Mouse (Mus musculus) urinary bladder, postnatal 14 days (tissue): Measurements from ENCODE around the gene Fggy.

Experiments
- DNase-seq: peaks from one replicate; pipeline ENCODE4 v3.0.0; 2021; ENCODE audit warnings: low spot score

The Fggy gene

GRCm38 (mm10) chr4:95861074-95861473 lies 303.8 kb downstream of the Fggy start:
- no peak for DNase-seq

GRCm38 (mm10) chr4:95861741-95862155 lies 304.4 kb downstream of the Fggy start:
- DNase-seq = peak; percentile 11

DNA sequence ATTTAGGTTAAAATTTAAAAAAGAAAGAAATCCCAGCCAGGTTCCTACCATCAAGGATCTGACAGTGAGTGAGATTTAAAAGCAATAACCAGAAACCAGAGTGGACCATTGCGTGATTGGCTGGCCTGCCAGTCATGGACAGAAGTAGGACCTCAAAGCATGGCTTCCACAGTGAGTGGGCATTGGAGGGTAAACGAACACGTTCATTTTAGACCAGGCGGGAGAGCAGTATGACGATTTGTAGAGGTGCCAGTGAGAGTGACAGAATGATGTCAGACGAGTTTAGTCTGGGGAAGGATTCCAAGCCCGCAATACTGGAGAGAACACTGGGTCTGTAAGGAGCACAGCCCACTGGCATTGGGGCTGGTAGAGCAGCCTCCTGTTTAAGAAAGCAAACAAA lies 305.0 kb downstream of the Fggy start:
- DNase-seq = no peak

GRCm38 (mm10) chr4:95862781-95863499 lies 305.6 kb downstream of the Fggy start:
- DNase-seq = no peak

GRCm38 (mm10) chr4:95863500-95863803 lies 306.1 kb downstream of the Fggy start:
- no peak for DNase-seq

DNA sequence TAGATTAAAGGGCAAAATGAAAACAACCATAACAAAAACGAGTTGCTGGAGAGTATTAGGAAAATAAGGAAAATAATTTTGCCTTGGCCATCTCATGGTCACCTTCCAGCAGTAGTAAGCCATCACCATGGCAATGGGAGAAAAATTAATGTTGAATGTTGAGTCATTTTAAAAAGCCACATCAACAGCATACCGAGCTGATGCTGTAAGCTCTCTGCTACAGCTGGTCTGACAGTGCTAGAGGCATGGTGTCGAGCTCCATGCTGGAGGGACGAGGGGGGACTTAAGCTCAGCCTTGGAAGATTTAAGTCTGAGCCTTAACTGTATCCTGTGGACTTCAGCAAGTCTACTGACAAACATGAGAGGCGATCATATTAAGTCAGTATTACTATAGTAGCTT lies 307.9 kb downstream of the Fggy start:
- DNase-seq = no peak

- no peak for DNase-seq
Observed at GRCm38 (mm10) chr4:95865882-95866281, 308.6 kb downstream of the Fggy start.

DNA sequence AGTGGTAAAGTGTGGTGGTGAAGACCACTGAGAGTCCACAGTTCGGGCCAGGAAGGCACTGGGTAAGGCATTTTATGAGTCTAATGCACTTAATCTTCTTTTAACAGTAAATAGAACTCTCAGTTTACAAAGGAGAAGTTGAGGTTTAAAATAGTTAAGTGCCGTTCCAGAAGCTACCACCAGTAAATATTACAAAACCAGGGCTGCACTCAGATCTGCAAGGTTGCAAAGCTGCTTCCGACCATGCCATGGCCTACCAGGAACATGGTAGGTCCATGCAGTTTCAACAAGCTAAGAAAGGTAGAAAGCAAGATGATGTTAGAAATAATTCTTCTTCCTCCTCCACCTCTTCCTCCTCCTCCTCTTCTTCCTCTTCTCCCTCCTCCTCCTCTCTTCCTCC lies 309.8 kb downstream of the Fggy start:
- DNase-seq = no peak

GRCm38 (mm10) chr4:95868348-95868747 lies 311.0 kb downstream of the Fggy start:
- no peak for DNase-seq

- peak; percentile 44 for DNase-seq
Observed at GRCm38 (mm10) chr4:95871216-95871881, 314.0 kb downstream of the Fggy start.

- DNase-seq = no peak
Observed at GRCm38 (mm10) chr4:95875896-95876295, 318.6 kb downstream of the Fggy start.

- no peak for DNase-seq
Observed at GRCm38 (mm10) chr4:95877436-95877835, 320.1 kb downstream of the Fggy start.

DNA sequence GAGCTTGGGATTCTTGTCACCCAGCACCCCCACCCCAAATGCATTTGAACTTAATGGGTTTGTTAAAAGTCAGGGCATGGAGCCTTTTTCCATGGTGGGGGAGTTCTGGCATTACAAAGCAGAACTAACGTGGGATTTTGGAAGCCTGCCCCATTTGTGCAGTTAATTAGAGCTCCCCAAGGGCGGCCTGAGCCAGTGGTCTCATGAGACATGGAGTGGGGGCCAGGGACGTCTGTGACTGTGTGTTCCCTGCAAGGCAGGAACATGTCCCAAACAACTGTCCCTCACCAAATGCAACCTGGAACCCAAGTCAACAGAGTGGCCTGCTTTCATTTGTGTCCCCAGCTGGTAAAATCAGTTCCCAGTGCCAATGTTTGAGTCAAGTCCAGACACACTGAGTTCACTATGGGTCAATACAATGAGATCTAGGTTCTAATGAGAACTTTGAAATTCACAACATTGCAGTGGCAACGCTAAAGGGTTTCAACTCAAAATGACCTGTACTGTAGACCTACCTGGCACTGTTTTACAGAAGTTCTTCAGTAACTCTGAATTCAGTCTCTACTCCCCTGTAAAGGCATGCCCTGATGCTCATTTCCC lies 324.5 kb downstream of the Fggy start:
- no peak for DNase-seq

- no peak for DNase-seq
Observed at GRCm38 (mm10) chr4:95884184-95885145, 327.2 kb downstream of the Fggy start.

DNA sequence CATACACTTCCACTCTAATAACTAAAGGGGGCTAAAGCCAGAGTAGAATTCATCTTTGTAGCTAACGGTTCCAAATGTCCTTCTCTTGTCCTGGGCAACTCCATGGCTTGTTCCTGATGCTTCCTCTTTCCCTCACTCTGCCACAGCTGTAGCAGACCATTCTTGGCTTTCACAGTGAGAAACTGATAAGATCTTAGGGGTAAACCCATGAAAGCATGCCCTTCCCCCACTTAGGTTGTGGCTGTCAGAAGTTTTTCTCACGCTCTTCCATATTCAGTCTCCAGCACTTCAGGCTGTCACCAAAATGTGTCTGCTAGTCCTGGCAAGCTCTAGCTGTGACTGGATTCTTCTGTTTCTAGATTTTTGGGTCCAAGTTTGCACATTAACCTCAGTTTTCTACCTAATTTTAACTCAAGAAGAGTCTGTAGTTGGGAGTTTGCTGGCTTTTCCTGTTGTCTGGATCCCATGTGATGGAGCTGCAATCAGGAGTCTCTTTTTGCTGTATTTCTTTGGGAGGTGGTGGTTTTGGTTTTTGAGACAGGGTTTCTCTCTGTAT lies 338.0 kb downstream of the Fggy start:
- no peak for DNase-seq

DNA sequence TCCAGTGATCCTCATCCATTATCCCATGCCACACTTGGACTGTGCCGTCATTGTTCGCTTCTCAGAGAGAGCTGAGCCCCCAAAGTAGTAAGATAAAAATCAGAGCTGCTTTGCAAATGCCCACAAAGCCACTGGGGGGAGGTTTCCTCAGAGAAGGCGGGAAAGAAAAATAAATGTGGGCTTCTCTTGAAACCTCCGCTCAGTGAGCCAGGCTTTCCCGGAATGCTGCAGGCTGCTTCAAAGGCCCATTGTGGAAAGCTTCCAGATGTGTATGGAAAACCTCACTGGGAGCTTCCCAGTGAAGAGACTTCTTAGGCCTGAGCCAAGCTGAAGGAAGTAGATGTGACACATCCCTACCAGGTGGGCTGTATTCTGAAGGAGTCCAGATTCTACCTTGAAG lies 339.3 kb downstream of the Fggy start:
- no peak for DNase-seq

DNA sequence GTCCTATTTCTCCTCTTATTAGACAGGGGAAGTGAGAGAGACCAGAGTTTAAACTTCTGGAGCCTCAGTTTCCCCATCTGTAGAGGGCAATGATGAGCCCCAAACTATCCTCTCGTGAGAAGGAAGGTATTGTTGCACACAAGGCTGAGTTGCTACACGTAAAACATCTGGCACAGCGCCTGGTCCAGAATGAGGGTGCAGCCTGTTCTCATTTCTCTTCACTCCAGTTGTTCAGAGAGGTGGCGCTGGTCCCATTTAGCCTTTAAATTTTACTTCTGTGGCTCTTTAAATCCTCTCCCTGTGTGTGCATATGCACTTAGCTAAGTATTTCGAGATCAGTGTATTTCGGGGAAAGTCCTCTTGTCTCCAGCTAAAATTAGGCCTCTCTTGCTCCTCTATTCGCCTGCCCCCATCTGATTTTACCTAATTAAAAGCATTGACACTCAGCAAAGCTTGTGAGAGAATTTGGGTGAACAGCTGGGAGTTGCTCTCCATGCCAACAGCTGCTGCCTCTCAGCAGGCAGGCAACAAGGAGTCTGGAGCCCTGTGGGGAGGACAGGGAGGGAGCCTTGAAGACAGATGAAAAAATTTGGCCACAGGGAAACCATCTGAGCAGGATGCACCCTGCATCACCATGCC lies 340.0 kb downstream of the Fggy start:
- peak; percentile 27 for DNase-seq

GRCm38 (mm10) chr4:95898714-95899113 lies 341.4 kb downstream of the Fggy start:
- DNase-seq = no peak

GRCm38 (mm10) chr4:95899926-95900712 lies 342.8 kb downstream of the Fggy start:
- no peak for DNase-seq

GRCm38 (mm10) chr4:95900815-95901214 lies 343.5 kb downstream of the Fggy start:
- no peak for DNase-seq

DNA sequence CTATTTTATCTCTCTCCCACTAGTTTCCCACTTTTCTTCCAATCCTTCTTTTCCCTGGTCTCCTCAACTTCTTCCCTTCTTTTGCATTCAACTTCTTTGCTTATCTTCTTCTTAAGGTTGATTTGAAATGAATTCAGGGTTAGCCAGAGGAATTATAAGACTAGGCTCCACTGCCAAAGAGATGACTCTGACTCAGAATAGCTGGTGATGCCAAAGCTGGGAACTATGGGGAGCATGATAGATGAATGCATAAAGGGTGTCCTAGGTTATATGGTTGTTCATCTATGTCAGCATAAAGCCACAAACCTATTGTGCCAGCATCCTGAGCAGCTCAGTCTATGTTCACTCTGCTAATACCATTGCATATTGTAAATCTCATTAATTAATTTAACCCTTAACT lies 348.8 kb downstream of the Fggy start:
- no peak for DNase-seq
